Mouse (Mus musculus): Measurements from ENCODE around the gene Lrrc8e.
A peak's percentile ranks its signal among the peaks of the same experiment; 100 is the strongest.

Gene Lrrc8e

DNA sequence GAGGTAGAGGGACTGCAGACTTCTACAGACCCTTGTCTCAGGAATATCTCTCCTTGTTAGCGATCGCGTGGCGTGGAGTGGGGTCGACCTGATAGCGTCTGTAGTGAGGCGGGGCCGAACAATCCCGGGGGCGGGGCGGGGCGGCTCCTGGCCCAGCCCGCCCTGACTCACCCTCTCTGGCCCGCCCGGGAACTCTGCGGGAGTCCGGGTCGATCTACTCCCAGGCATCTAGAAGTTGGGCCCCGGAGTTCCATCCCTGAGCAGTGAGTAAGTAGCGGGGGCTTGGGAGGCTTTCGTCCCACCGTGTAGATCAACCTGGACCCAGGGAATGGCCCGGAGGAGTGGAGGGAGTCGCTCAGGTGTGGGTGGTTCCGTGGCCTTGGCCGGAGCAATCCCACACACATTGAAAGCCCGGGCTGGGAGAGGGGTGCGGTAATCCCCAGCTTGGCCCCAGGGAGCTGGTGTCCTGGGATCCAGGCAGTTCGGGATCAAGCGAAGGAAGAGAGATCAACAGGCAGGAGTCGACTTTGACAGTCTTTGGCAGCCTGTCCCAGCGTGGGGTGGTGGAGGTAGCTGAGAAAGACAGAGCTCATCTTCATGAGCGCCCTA is at the start of gene Lrrc8e:
Gene Lrrc8e, plus strand, starts transcription at position 89 of the 609 bp plus-strand sequence.
- peak; percentile 59 for DNase-seq (ENCODE audit: low read depth, low spot score)

DNA sequence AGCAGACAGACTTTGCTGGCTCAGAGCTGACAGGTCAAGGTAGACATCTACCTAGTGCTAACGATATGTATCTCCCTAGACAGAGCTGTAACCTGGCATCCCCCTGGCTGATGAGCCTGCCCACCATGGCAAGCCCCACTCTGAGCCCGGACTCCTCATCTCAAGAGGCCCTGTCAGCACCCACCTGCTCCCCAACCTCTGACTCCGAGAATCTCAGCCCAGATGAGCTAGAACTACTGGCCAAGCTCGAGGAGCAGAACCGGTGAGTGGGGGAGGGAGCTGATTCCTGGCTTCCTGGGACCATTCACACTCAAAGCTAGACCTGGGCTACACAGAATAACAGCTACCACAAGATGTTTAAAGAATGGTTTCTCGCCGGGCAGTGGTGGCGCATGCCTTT is 43.2 kb upstream of the Lrrc8e start:
- no peak for DNase-seq (ENCODE audit: low read depth, low spot score)

GRCm38 (mm10) chr8:4186151-4186550 is 40.5 kb upstream of the Lrrc8e start:
- DNase-seq (ENCODE audit: low read depth, low spot score) = no peak

- DNase-seq (ENCODE audit: low read depth, low spot score) = no peak
These were observed 38.0 kb upstream of the Lrrc8e start for GRCm38 (mm10) chr8:4188605-4189004.

DNA sequence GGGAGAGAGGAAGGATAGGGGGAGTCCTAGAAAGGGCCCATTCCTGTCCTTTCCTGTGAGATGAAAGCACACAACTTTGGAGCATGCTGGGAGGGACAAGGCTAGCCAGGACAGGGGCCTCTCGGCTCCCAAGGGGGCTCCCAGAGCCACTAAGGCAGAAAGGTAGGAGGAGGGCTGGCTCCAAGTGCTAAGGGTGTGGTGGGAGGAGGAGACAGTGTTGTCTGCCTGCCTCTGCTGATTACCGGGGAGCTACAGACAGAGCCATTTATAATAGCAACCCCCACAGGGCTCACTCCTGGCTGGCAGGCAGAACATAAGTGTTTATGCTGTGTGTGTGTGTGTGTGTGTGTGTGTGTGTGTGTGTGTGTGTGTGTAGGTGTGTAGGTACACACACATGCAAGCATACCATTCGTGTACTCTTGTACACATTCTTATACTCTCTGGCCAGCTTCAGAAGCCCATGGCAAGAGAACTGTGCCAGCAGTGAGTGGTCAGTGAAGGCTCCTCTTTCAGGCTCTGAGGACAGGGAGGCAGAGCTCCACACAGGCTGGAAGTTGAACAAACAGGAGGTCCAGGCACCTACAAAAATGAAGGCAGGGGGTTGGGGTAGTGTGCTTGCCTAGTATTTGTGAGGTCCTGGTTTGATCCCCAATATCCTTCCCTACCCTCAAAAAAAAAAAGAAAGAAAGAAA is 37.5 kb upstream of the Lrrc8e start:
- DNase-seq (ENCODE audit: low read depth, low spot score) = no peak

DNA sequence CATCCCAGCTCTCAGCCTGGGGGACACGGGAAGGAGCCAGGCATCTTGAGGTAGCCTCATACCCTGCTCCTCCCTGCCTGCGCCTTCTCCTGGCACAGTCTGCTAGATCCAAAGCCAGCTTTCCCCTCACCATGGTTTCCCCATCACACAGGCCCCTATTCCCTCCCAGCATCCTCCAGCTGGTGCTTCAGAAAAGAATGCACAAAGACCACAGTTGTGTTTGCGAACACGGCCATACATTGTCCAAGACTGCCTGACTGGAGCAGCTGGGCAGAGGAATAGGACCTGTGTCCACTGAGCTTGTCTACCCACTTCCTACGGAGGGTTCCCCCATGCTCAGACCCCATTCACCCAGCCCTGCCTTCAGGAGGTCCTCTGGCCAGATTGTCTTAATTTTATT is 34.3 kb upstream of the Lrrc8e start:
- no peak for DNase-seq (ENCODE audit: low read depth, low spot score)

GRCm38 (mm10) chr8:4192807-4193587 is 33.6 kb upstream of the Lrrc8e start:
- peak; percentile 90 for DNase-seq (ENCODE audit: low read depth, low spot score)

GRCm38 (mm10) chr8:4193588-4193894 is 33.1 kb upstream of the Lrrc8e start:
- no peak for DNase-seq (ENCODE audit: low read depth, low spot score)

DNA sequence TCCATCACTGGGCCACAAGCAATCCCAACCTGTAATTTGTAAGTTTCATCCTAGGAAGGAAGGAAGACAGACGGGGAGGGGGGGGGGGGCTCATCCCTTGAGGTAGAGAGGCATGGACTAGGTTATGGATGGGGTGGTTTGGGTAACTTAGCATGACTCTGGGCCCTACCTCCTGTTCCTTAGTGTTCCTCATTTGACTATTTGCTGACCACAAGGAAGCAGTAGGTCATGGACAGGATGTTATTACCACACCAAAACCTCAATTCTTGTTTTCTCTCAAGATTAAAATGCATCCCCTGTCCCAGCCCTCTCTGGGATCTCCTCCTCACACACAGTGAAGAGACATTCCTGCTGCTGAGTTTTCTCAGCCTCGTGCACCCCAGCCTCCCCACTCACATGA is 25.3 kb upstream of the Lrrc8e start:
- DNase-seq (ENCODE audit: low read depth, low spot score) = no peak

DNA sequence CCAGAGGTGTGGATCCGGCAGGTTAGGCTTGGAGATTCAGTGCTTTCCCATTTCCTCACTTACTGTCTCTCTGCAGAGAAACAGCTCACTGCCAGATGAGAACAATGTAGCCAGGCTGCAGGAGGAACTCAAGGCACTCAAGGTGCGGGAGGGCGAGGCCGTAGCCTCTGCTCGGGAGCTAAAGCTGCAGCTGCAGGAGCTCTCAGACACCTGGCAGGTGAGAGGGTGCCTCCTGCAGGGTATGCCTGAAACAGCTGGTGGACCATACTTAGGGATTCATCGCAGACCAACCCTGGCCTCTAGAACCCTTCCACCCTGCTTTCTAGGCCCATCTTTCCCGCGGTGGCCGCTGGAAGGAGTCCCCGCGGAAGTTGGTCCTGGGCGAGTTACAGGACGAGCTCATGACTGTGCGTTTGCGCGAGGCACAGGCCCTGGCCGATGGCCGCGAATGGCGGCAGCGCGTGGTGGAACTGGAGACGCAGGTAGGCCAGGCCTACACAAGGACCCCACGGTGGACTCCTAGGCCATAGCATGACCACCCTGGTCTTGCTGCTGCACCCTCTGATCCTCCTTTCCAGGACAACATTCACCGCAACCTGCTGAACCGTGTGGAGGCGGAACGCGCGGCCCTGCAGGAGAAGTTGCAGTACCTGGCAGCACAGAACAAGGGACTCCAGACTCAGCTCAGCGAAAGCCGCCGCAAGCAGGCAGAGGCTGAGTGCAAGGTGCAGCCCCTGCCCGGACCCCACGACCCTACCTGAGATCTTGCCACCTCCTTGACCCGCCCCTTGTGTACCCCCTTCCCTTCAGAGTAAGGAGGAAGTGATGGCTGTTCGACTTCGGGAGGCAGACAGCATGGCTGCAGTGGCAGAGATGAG is 21.1 kb upstream of the Lrrc8e start:
- peak; percentile 73 for DNase-seq (ENCODE audit: low read depth, low spot score)

DNA sequence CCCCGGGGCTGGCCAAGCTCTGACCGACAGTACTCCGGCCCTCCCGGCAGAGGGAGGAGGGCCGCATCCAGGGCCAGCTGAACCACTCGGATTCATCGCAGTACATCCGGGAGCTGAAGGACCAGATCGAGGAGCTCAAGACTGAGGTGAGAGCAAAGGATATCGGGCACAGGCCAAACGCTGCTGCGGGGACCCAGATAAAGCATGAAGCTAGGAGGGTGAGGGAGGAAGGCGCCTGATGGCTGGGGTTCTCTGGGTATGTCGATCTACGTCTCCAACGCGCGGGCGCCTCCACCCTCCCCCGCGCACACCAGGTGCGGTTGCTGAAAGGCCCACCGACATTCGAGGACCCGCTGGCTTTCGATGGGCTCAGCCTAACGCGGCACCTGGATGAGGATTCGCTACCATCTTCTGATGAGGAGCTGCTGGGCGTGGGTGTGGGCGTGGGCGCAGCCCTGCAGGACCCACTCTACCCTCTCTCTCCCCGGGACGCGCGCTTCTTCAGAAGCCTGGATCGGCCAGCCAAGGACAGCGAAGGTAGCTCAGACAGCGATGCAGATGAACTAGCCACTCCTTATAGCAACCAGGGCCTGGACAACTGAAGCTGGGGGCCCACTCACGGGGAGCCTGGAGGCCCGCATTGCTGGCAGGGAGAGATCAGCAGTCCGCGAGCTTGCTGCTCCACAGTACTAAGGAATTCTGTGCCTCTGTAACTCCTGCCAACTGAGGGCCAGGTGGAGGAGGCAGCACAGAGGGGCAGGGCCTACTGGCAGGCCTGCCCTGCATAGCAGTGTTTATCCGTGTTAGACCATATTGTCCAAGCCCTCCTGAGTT is 20.2 kb upstream of the Lrrc8e start:
- DNase-seq (ENCODE audit: low read depth, low spot score) = peak; percentile 28

DNA sequence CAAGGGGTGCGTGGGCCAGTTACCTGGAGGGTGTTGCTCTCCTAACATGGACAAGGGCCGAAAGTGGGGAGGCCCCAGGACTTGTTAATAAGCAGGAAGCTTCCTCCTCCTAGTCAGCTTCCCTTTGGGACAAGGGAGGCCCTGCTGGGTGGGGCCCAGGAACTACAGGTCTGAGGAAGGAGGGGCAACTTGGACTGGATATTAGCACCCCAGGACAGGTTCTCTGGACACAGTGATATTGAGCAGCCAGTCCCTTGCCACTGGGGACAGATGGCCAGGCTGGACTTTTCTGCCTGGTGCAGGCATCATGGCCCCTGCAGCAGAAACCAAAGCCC is 19.6 kb upstream of the Lrrc8e start:
- DNase-seq (ENCODE audit: low read depth, low spot score) = no peak

GRCm38 (mm10) chr8:4211097-4211496 is 15.5 kb upstream of the Lrrc8e start:
- DNase-seq (ENCODE audit: low read depth, low spot score) = no peak

DNA sequence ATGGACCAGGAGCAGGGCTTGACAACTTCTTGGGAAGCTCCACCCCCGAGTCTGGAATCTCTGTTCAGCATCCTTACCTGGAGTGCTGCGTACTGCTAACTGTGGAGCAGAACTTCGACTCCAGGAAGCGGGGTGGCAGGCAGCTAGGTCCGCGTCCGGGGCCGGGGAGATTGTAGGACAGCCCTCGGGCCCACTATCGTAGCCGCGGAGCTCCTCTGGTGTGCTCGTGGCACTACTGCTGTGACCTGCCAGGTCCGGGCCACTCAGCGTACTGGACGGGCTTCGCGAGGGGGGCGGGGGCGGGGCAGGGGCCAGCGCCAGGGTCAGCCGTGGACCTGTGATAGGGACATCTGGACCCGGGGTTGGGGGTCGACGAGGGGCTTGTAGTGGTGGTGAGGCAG is 13.8 kb upstream of the Lrrc8e start:
- no peak for DNase-seq (ENCODE audit: low read depth, low spot score)

GRCm38 (mm10) chr8:4213210-4214005 is 13.2 kb upstream of the Lrrc8e start:
- DNase-seq (ENCODE audit: low read depth, low spot score) = peak; percentile 31

GRCm38 (mm10) chr8:4214006-4214980 is 12.3 kb upstream of the Lrrc8e start:
- peak; percentile 69 for DNase-seq (ENCODE audit: low read depth, low spot score)

DNA sequence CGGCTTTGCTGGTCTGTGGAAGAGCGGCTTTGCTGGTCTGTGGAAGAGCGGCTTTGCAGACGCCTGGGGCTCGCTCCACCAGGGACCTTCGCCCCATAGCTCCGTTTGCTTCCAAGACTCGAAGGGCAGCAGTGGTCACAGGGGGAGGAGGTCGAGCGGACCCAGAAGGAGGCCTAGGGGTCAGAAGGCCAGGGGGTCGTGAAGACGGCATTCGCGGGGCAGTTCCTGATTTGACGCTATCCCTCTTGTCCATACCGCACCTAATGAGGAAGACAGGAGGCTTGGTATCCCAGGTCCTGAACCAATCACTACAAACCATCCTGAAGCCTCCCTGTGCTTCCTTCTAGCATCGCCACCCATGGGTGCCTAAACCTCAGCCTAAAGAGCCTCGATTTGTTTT is 10.3 kb upstream of the Lrrc8e start:
- DNase-seq (ENCODE audit: low read depth, low spot score) = no peak

DNA sequence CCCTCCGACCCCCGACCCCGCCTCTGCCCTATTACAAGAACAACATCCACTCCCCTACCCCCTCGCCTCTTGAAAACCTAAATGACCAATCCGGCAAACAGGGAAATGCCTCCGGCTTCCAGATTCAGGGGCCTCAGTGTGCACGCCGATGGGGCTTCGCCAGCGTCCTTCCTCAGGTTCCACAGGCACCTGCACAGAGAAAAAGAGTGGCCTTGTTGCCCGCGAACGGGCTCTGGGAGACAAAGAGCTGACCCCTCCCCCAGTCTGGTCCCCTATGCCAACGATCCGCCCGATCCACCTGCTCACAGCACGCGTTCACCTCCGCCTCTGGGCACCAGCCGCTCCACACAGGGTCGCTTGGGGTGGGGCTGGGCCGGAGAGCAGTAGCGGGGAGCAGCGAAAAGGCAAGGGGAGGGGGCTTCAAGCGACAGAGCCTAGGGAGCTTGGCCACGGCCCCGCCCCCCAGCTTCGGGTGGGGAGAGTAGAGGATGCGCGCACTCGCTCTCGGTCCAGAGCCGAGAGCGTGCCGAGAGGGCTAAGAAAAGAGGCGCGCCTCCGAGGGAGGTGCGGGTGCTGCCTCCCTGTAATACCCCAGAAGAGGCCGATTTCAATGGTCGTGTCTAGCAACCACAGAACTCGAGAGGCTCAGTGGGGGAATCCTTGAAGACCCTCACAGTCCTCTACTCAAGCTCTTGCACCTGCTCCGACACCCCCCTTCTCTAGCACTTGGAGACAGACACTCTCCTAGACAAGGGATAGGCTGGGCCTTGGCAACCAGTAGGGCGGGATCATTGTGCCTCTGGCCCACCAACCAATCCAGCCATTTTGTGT is 9.6 kb upstream of the Lrrc8e start, which contains the start of gene Prr36:
Gene Prr36, minus strand, starts transcription at position 669 of the 831 bp plus-strand sequence.
- peak; percentile 82 for DNase-seq (ENCODE audit: low read depth, low spot score)

Data from ZHBTc4 (cell line).